Mouse (Mus musculus) layer of hippocampus, adult 2 months (tissue): ENCODE measurements at regions not wholly inside any gene's neighbourhood (a gene's known extent, or its start where the extent isn't known, plus 50 kb on each side); places are given as distances from the start of the nearest gene placed in this dataset.
"Not testable (repeated sequence)": the region's sequence is repeated elsewhere in the genome, so short reads cannot be mapped to it uniquely, and the experiment has no call there.

Experiments used
- DNase-seq, 2 experiments: peaks; one replicate each; pipeline ENCODE4 v3.0.0; 2022; ENCODE audit warnings: low spot score in 2 of 2
- H3K27ac ChIP-seq: fragments of 200-600 bp; 2 replicates; pipeline ENCODE4 v1.8.1; 2022
- H3K4me3 ChIP-seq: fragments of 200-600 bp; 2 replicates; pipeline ENCODE4 v1.8.1; 2022; ENCODE audit warnings: mild to moderate bottlenecking
- CTCF ChIP-seq: fragments of 200-600 bp; conservative IDR thresholded peaks from 2 replicates; pipeline ENCODE4 v1.8.1; 2022; ENCODE audit warnings: antibody characterized with exemption, mild to moderate bottlenecking, moderate library complexity

DNA sequence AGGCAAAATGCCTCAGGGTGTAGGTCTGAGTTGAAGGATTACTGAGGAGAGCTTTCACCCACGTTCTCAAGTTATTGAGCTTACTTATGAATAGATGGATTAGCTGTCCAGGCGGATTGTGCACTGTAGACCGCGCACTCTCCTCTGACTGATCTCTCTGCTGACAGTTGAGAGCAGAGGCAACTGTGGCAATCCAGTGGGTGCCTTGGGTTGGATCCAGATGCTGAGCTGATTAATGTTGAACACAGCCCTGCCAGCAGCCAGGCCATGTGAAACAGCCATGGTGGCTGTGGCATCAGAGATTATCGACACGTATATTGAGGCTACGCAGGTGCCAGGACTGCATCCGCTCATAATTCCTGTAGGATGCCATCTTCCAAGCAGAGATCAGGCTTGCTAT is 53.6 kb downstream of the Gm10320 start:
- TF ChIP-seq CTCF: no peak
- H3K4me3 ChIP-seq: no peak overlapping the region
- DNase-seq: no peak

DNA sequence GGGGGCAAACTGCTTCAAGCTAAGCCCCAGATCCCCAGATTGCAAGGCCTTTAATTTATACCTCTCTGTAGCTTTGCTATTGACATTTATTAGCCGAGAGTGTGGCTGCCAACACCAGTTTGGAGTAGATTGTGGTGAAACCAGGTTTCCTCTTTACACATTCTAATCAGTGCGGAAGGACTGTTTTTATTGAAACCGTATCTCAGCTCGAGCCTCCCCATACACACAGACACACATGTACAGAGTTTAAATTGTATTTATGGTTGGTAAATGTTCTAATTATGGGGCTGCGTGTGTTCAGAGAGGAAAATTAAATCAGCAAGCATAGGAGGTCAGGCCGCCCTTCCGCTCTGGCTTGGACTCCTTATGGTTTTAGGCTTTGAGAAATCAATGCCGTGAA is 54.8 kb downstream of the Gm10320 start:
- DNase-seq: no peak
- no peak for TF ChIP-seq CTCF
- Histone ChIP-seq H3K4me3 (no peak overlapping the region), H3K27ac (no peak overlapping the region)

More for the DNA sequence above, 53.6 kb downstream of the Gm10320 start:
- H3K27ac ChIP-seq: no peak overlapping the region

DNA sequence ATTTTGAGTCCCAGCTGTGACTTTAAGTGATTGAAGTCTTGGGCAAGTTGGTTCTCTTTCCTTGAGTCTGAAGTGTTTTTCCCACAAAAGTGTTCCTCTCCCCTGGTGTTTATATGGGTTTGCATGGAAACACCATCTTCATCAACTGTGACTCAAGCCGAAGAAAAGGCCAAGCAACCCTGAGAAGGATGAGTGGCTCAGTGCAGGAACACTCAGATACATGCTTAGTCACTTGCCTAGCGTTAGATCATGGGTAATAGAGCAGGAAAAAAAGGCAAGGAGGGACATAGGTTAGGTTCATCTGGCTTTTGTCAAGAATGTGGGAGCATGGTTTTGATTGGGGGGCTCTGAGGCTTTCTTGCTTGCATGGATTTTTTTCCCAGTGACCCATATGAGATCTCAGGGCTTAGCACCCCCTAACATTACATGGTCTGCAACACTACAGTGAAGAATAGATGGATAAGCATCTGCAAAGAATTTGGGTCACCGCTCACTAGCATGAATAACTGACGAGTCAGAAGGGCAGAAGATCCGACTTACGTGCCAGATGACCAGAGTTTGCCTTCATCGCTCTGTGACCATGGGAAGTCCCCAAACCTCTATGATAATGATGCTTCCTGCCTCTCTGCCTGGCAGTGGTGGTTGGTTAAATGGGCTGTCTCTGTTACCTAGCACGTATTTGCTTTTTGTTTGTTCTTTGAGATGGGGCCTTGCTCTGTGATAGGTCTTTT is 56.4 kb downstream of the Gm10320 start:
- no peak for TF ChIP-seq CTCF
- DNase-seq: no peak
- H3K4me3 ChIP-seq: no peak overlapping the region
- no peak overlapping the region for H3K27ac ChIP-seq

DNA sequence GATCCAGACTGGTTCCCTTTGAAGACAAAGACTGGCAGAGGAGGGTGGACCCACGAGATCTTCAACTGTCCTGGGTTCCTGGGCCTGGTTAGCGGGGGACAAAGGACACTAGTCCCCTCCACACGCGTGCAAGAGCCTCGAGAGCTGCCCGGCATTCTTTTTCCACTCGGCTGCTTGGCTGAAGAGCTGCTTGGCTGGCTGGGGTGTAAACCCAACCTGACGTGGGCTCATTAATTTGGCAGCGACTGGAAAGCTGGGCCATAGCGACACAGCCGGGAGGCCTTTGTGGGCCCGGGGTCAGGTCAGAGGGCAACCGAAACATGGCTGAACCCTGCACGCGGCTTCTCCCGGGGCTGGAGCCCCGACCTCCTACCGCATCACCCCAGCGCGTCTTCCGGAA is 62.0 kb downstream of the Gm10320 start:
- no peak for TF ChIP-seq CTCF
- no peak overlapping the region for H3K27ac ChIP-seq
- H3K4me3 ChIP-seq: no peak overlapping the region
- DNase-seq: no peak

DNA sequence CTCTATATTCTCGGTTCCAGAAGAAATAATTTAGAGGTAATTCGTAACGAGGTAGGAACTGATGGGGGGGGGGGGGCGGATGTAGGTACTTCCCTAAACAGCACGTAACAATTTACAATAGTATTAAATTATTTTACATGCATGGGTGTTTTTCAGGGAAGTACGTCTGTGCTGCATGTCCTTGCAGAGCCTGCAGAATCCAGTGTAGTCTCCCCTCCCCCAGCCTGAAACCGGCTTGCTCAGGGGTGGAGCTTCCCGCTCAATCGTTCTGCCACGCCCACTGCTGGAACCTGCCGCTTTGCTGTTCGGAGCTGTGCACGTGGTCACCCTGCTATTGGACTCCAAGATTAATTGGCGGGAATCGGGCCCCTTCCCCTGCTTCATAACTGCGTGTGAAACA is 64.1 kb downstream of the Gm10320 start:
- DNase-seq: peak in 1 of 2 experiments; percentile 18
- H3K27ac ChIP-seq, H3K4me3 ChIP-seq: not testable (repeated sequence)

DNA sequence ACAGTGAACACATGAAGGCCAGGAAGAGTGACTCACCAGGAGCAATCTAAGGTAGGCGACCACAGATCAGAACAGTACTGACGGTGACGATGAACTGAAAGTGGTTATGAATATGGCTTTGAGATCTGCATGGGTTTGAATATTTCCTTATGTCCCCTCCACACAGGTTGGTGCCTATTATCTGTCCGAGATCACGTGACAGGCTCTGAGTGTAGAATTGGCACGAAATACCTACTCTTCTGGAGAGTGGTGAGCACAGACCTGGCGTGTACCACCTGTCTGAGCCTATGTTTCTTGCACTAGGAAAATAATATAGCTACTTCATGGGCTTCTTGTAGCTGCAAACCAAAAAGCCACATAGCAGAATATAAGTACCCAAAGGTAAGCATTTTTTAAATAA is 66.8 kb downstream of the Gm10320 start:
- TF ChIP-seq CTCF: no peak
- no peak overlapping the region for H3K4me3 ChIP-seq
- no peak for DNase-seq
- H3K27ac ChIP-seq: no peak overlapping the region

DNA sequence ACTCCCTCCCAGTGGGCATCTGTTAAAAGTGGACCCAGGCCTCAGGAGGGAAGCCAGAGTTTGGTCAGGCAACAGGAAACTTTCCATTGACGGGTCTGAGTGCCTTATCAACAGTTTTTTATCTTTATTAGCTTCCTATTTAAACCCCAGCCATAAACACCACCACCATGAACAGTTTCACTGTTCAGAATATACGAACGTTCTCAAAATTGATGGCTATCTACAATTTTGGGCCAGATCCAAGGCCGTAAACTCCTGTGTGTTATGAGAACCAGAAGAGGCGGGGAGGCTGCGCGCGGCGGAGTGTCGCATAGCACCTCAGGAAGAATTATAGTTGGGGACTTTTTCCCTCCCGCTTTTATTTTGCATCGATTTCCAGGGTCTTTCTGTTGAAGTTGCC is 67.8 kb downstream of the Gm10320 start:
- no peak for TF ChIP-seq CTCF
- Histone ChIP-seq H3K27ac (no peak overlapping the region), H3K4me3 (no peak overlapping the region)
- DNase-seq: no peak

DNA sequence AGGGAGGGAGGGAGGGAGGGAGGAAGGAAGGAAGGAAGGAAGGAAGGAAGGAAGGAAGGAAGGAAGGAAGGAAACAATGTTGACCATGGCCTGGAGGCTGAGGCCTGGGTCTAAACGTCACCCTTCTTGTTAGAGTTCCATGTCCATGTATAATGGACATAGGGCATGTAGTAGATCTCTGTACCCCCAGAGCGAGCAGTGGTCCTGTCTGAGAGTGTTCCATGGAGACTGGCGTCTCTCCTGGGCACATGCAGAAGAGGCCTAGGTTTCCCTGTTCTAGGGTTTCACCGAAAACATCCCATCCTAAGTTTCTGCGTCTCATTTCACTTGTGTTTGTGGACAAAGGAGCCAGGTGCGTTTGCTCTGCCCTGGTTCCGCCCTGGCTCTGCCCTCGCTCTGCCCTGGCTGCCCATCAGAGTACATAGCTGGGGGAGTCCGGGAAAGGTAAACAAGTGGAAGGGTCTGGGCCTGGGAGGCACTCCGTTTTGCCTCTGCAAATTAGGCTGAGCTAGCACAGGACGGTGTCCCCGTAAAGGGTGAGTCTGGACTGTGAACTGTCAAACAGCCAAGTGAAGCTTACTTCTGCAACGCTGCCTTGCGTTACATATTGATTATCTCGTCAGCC is 66.5 kb downstream of the Foxd1 start:
- Histone ChIP-seq H3K4me3 (no peak overlapping the region), H3K27ac (no peak overlapping the region)
- no peak for TF ChIP-seq CTCF
- no peak for DNase-seq

DNA sequence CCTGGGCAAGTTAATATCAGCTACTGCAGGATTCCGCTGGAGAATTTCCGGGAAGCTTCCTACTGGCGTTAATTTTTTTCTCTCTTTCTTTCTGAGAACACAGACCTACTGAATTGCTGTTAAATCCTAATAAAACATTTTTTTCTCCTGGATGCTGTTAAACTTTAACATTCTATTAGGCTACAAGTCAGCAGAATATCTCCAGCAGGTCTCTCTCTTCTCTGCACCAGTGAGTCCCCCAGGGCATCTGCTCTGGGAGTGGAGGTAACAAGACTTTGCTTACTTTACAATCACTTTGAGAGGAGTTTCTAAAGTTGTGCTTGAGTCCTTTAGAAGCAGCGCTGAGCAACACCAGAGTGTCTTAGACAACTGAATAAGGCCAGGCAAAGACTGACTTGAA is 63.7 kb downstream of the Foxd1 start:
- no peak for TF ChIP-seq CTCF
- Histone ChIP-seq H3K27ac (no peak overlapping the region), H3K4me3 (no peak overlapping the region)
- DNase-seq: no peak

DNA sequence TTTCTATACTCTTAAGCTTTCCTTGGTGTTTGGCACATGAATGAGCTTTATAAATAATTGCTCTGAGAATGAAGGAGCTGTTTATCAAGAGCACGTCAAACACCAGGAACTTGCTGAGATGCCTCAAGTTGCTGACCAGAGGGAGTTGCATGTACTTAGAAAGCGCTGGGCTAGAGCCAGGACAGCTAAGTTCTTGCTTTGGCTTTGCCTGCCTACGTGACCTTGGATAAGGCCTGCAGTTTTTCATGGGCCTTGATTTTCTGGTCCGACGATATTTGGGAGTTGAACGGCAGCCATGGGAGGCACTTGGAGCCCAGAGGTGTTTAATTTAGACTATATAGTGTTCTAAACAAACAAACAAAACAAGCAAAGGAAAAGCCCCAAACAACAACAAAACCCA is 62.4 kb downstream of the Foxd1 start:
- Histone ChIP-seq H3K4me3 (no peak overlapping the region), H3K27ac (no peak overlapping the region)
- no peak for TF ChIP-seq CTCF
- DNase-seq: no peak

DNA sequence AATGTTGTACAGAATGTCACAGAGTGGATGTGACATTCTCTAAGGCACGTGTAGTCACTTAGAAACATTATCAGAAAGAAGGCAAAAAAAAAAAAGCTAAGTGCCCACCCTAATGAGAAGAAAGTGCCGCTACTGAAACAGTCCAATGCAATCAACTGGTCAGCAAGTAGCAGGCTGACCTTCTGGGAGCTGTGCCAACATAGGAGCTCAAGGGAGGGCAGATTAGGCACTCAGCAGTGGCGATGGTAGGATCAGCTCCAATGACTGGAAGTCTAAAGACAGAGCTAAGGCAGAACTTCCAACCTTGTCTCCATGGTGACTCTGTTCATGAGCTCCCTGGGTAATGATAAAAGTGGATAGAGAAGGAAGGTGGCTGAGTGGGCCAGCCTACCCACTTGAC is 60.8 kb downstream of the Foxd1 start:
- DNase-seq: no peak
- H3K27ac ChIP-seq: no peak overlapping the region
- TF ChIP-seq CTCF: no peak
- H3K4me3 ChIP-seq: no peak overlapping the region

DNA sequence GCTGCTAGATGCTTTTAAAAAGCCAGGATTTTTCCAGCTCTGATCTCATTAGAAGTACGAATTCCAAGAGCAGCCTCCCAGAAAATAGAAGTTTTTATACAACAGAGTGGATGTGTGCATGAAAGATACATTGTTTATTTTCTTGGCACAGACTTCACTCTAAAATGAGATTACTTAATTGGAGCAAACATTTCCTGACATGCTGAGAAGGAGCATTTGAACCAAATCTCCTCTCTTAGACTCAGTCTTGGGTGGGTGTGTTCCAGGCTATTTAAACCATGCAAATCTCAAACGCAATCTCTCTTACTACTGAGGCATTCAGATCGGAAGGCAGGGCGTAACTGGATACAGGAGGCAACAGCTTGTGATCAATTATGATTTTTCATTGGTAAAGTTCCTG is 59.2 kb downstream of the Foxd1 start:
- Histone ChIP-seq H3K27ac (no peak overlapping the region), H3K4me3 (no peak overlapping the region)
- no peak for DNase-seq
- TF ChIP-seq CTCF: no peak
